Mouse (Mus musculus): ENCODE data around the gene Atxn7l3b. TPM values are rescaled to one million over a fixed set of nuclear protein-coding genes. Genes with fewer than 3 reads are reported as not detected.

The Atxn7l3b gene
- total RNA-seq, 2 experiments from 2014 or later: 190 to 219 TPM

GRCm38 (mm10) chr10:112882149-112882548 lies 46.7 kb downstream of the Atxn7l3b start:
- intact Hi-C loops (cut with DNase I): no loop called here
- no peak for DNase-seq (ENCODE audit: low spot score in 2 of 2)

GRCm38 (mm10) chr10:112876655-112877393 lies 52.0 kb downstream of the Atxn7l3b start:
- DNase-seq (ENCODE audit: low spot score in 2 of 2): no peak
- intact Hi-C loops (cut with DNase I): no loop called here

All from left cerebral cortex, postnatal 36 days (tissue).